Mouse (Mus musculus): Measurements from ENCODE around the gene Naaladl2.

The Naaladl2 gene

DNA sequence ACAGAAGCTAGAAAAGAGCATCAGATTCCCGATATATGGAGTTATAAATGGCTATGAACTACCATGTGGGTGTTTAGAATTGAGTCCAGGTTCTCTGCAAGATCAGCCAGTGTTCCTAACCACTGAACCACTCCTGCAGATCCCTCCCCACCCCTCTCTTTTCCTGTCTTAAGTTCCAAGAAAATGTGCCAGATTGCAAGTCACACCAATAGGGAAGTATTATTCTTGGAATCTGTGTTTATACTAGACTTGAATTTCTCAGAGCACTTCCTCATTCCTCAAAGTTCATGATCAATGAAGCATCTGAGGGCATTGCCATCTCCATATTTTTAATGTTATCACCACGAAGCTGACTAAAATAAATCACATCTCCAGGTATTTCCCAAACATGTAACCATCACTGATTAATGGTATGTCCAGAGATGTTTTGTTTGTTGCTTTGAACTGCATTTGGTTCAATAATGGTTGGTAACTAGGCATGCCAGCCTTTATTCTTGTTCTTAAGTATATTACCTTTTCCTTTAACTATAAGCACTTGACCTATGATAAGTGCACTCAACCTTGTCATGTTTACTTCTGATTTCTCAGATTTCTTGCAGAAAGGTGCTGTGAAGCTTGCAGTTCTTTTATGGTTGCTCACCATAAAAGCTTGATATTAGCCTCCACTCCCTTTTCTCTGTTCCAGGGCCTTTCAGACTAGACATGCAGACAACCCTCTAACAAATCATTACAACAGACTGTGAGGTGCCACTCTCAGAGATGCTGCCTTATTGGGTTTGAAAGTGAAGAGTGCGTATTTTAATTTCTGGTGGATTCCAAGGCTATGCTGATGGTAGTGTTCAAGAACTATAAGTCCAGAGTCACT is 475.8 kb downstream of the Naaladl2 start:
- no peak for DNase-seq

DNA sequence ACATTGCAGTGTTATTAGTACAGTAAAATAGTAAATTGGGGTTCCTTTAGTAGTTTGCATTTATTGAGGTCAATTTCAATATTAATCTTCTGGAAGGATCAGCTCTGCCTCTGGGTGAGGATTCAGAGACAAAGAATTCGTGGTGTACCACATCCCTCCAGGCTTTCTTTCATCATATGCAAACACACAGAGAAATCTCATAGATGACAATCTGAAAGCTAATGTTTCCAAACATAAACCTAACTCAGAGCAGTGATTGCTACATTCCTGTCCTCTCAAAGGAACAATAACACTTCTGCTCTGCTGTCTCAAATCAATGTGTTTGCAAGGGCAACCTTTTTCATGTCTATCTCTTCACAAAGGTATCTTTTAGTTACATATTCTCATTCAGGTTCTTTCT is 478.7 kb downstream of the Naaladl2 start:
- DNase-seq, result no peak

DNA sequence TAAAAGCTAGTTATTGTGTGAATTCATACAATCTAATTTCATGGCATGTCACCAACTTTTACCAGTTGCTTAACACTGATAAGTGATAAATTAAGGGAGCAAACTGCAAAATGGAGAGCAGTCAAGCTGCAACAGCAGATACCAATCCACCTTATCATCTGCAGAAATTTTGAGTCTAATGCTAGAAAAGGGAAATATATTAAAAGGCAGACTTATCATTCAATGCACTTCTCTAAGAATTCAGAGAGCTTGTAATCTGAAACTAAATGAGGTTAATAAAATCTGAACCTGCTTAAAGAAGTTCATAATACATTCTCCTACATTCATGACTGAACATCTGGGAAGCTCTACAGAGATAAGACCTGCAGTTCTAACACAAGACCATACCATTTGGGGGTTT is 480.3 kb downstream of the Naaladl2 start:
- DNase-seq, result no peak

DNA sequence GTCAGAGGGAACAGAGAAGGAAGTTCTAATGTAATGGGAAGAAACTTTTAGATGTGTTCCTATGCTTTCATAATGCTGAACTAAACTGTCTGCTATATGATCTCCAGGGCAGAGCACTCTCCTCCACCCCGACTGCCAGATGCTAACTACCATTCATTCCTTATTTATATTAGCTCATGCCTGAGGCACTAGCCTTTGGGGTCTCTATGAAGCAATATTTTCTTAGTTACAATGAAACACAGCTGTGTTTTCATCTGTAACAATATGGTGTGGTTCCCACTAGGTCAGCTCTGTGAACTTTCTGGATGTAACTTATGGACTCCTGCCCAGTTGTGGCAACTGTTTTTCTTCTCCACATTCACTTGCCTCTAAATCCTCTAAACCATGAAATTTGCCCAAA is 514.0 kb downstream of the Naaladl2 start:
- no peak for DNase-seq

DNA sequence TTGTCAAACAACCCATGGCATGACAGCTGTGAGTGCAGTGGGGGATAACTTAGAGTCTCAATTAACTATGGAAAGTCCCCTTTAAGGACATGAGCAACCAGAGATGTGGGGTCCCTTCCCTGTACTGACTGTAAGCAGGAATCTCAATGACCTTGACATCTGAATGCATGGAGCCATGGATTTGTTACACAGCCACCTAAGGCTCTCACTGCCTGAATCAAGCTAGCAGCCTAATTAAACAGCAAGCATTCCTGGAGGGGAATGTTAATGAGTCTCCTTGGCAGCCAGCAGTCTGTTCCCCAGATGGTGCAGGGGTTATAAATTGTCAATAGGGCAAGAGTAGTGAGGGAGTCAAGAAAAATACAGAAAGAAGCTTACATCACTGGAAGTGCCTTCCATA is 538.6 kb downstream of the Naaladl2 start:
- DNase-seq, result no peak

DNA sequence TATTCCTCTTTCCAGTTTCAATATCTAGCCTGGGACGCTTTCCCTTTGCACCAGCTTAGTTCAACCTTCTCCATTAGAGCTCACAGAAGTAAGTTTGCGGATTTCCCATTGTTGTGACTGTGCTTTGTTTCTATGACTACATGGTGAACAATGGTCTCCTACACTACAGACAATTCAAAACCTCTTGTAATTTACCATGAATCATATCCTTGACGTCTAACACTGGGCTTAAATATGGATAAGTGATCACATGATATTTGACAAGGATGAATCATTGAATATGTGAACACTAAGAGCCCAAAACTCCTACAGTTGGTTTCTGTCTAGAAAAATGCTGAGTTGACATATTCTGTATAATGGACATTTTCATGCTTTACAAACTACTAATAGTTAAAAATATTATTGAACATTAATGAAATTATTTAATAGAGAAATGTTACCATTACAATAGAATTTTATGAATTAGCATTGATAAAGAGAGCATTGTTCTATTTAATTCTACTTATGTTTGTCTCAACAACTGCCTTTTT is 539.2 kb downstream of the Naaladl2 start:
- DNase-seq, result no peak

DNA sequence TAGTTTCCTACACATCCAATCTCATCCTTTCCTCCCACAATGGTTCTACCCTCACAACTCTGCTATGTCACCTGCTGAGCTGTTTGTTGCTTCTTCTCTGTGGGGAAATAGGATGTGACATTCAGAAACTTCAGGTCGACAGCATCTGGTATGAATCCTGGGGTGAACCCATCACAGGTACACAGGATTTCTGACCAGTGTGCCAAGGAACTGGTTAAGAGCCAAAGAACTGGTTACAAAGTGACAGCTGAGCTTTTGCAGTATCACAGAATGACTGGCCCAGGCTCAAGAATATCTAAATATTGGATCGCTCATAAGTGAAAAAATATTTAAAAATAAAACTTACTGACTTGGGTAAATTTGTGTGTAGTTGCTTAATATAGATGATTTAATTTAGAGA is 548.6 kb downstream of the Naaladl2 start:
- DNase-seq, result no peak

DNA sequence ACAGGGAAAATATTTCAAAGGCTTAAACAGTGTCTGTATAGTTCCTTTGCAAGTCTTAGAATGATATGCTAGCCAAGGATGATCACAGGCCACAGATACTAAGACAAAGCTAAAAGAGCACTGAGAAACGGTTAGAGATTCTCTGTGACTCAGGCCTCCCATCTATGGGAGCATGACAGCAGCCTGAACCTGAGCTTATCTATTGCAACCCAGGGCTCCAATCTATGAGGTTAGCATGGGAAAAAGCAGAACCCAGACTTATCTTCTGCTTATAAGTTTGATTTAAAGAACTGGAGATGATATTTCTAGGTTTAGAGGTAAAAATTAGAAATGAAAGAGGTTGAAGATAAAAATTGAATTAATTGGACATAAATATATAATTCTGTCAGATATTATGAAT is 587.4 kb downstream of the Naaladl2 start:
- no peak for DNase-seq

DNA sequence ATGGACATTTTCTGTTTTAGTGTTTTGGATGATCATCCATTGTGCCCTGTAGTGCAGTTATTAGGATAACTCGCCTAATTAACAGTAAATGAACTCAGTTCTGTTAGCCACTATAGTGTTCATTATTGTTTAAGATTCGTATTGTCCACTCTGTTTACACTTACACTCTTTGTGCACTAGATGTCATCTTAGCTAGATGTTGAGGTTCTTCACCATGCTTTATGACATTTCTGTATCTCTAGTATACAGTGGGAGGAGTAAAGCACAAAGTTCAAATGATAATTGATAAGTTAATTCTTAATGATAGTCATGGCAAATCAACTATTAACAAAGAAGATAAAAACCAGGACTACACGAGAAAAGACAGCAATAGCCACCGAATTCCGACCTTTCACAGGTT is 590.4 kb downstream of the Naaladl2 start:
- no peak for DNase-seq

DNA sequence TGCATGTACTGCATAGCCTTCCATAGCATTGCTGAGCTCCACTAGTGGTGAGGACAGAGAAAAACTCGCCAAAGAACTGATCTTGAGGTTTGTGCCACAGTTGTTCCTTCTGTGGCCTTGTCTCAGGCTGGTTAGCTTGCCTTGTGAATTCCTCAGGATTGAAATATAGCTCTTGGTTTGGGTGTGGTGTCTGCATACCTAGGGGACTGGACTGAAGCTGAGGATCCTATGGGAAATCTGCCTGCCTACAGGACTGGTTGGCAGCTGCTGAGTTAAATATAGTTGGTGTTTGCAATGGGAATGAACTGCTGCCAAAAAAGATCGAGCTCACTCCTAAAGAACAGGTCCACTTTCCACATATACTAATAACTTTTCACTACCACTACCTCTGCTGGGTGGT is 591.4 kb downstream of the Naaladl2 start:
- no peak for DNase-seq

DNA sequence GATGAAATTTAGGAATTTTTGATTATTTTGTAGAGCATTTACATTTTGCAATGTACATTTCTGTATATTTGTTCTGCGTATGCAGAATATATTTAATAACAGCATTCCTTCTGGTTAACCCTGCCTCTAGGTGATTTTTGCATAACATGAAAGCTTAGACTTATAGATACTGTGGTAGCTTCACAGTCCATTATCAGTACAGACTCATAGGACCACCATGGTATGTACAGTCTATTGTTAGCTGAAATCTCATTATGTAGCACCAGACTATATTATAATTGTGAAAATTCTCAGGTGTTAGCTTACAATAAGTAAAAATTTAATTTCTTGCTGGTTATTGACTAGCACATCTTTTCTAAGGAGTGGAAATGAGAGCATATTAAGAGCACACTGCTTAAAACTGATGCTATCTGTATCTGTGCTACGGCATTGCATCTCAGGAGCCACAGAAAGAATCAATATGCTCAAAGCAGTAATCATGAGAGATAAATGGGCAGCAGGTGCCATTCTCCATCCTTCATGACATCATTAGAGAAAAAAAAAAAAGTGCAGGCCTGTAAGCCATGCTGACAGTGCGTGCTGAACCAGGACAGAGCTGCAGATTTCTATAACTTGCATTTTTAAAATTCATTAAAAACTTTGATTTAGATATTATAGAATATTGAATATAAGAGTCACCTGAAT is 610.1 kb downstream of the Naaladl2 start:
- DNase-seq, result no peak

DNA sequence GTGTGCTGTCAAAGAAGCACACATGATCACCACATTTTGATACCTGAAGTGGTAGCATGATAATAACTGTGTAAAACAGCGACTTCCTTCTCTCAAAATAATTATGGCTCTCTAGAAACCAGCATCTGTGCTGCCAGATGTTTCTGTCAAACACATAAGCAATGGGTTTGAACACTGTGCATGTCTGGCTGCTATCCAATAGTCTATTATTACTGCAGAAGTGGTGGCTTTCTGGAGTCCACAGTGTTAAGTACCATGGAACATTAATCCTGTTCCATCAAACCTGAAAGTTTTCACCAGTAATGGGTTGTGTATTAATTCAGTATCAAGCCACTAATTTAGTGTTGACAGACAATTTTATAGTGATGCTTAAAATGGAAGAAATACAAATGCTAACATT is 629.1 kb downstream of the Naaladl2 start:
- DNase-seq, result no peak

DNA sequence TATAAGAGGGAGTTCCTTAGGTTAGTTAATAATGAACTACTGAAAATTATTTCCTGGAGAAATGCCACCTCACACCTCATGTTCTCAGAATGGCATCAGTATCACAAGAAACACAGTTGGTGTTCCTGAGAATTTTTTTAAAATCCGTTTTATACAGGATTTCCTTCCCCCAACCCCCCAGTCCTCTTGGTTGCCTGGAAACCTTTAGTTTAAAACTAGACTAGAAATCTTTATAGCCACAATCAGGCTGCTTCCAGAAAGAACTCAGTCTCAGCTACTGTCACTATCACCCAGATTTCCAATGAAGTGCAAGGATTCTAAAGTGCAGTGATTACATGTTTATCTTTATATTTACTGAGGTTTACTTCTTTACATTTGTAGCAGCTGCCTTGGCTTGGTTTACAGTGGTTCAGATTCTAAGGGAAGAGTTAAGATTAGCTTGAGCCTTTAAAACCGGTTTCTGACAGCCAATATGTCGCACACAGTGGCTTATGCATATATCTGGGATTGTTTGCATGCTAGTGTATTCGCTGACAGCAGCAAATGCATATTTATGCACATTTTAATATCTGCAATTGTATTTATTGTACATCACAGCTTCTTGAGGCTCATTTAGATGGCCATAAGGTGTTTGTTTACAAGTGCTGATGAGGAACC is 657.5 kb downstream of the Naaladl2 start:
- no peak for DNase-seq

DNA sequence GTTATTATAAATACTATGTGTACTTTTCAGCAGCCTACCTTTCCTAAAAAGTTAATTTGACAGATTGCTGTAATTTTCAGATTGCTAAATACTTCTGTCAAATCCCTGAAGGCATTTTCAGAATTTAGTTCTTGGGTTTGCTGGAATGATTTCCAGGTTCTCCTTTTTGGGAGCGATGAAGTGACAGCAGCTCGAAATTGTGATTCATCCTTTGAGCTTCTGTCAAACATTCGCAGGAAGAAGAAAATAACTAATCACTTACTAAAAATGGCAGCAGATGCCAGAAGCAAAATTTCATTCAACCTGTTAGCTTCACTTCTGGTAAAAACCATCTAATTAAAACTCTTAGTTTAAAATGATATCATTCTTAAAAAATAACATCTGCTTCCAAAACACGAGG is 680.1 kb downstream of the Naaladl2 start:
- no peak for DNase-seq

DNA sequence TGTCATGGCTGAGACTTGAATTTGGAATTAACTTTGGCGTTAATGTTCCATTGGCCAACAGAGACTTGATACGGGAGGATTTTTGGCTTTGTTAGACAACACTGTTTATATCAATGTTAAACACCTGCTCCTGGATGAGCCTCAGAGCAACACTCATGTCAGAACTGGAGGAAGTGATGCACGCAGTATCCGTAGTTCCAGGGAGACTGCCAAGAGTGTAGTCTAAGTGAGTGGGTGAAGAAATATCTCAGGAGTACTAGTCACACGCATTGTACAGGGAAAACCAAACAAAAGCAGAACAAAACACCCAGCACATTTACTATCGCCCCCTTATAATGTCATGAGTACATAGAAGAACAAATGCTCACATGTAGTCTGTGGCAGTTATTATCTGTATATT is 703.4 kb downstream of the Naaladl2 start:
- no peak for DNase-seq

DNA sequence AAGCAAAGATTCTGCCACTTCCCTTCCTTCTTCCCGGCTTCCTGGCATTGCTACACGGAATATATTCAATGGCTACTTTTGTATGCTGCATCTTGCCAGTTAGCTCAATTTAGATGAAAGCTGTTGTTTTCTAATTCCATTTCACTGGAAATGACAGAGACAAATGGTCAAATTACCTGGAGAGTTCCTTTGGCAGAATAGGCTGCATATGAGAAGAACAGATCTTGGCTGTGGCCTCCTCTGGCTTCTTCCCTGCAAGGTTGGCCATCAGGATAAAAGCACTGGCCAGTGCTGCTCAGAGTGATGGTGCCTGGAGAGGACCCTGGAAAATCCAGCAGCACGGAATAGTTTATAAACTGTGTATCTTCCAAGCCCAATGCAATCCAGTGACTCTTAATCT is 711.3 kb downstream of the Naaladl2 start:
- DNase-seq, result no peak

DNA sequence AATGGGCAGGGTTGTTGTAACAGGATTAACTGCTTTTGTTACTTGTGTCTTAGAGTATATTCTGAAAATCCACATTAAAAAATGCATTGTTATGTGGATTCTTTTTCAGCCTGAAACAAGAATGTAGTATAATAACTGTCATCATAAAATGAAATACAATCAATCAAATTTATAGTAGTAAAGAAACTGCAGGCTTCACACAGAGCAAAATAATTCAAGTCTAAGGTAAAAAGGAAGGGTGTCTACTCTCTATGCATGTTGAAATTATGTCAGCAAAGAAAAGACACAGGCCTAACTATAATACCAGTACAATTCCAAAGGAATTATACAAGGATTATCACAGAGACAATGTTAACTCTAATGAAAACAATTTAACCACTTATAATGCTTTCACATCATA is 752.3 kb downstream of the Naaladl2 start:
- no peak for DNase-seq

DNA sequence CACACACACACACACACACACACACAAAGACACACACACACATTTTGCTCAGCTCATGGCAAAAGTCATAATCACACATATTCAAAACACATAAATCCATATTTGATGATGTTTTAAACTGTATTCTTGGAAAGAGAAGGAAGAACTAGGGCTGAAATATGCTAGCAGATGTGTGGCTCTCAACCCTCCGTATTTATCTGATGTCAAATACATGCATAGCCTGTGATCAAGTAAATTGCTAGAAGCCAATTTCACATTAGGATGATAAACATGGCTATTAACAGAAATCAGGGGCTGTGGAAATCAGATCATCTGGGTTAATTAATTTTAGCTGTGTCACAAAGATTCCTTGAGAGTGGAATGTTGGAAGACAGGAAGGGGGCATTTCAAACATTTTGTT is 752.8 kb downstream of the Naaladl2 start:
- DNase-seq, result no peak

DNA sequence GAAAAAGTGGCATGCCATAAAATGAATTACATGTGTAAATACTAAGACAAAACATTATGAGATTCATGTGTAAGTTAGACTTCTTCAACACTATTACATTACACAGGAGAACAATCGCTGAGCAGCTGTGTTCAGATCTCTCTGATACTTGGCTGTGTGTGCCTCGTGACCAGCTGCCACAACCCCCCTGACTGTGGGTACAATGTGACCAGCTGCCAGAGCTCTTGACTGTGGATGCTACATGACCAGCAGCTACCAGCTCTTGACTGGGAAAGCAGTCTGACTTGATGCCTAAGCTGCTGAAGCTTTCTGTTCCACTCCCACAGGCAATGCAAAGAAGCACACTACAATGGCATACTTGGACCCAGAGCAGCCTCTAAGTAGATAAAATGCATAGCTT is 789.1 kb downstream of the Naaladl2 start:
- no peak for DNase-seq

DNA sequence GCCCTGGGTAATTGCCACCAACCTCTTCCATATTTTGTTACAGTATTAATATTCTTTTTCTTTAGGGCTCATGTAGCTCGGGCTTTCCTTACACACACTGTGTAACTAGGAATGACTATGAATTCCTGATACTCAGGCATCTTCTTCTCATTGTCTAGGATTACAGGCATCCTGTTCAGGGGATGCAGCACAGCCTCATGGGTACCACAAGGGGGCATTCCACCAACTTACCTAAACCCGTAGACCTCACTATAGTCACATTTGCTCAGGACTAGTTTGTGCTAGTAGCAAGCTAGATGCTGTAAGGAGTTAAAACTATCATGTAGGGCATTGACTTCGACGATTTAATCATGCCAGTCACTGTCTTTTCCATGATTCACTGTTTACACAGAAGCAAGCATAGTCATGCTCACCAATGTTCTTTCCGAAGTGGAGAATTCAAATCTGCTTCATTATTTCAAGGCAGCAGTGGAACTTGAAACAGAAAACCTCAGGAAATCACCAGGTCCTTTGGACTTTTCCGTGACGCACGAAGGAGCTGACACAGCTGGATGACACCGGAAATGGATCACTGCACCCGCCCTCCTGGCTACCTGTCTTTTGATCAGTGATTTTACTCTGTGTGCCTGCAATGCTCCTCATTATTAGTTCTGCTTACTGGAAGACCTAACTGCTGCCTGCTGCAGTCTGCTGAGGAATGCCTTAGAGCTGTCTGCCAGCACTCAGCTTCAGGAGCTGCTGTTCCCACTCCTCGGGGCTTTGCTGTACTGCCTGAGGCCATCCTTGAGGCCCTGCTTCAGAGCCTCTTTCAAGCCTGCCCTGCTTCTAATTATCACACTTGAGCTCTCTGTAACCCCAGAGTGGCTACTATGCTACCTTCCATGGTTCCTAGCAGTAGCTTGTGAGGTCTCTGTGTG is 822.3 kb downstream of the Naaladl2 start:
- peak; percentile 8 to 15 for DNase-seq

DNA sequence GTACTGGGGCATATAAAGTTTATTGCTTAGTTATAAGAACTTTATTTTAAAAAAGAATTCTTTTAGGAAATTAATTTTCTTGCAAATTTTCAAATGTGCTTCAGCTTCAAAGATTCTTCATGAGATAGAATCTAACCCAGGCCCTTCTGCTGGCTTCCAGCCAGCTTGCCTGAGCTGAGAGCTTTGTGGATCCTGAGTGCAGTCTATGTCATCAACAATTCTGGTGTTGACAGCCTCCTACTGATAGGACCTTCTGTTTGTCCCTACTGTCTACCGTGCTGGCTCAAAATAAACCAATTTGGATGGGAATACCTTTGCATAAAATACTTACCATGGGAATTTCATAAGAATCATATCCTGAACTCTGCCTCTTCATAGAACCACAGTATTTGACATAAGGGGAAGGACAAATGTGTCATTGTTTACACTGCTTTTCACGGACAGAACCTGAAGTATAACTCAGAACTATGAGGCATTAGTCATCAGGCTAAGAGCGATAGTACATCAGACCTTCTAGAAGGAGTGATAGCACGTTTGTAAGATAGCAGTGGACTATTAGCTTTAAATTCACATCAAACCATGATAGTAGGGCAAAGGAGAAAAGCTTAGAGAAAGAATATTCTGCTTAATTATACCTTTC is 829.3 kb downstream of the Naaladl2 start:
- DNase-seq, result peak in 1 of 2 experiments; percentile 3

DNA sequence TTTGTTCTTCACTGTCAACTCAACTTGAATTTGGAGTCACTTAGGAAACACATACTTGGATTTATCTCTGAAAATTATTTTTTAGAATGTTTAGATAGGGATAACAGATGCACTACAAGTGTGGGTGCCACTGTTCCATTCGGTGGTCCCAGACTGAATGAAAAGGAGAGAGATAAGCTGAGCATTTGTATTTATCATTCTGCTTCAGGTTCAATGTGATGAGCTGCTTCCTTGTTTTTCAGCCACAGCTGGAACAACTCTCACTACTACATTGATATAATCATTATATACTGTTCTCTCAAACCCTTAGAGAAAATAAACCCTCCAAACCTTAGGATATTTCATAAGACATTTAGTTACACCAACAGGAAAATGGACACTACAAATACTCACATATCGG is 918.6 kb downstream of the Naaladl2 start:
- DNase-seq, result no peak
